Mouse (Mus musculus) heart, adult 2 months (tissue): Measurements from ENCODE around the gene Srsf10.
A peak's percentile ranks its signal among the peaks of the same experiment; 100 is the strongest.

Experiments
- CTCF ChIP-seq: fragments of 200-600 bp; IDR thresholded peaks from 2 replicates; pipeline ENCODE4 v1.8.1; 2022; ENCODE audit warnings: antibody characterized with exemption, mild to moderate bottlenecking, moderate library complexity
- POLR2A ChIP-seq: fragments of 200-500 bp; IDR thresholded peaks from 2 replicates; pipeline ENCODE4 v1.6.1; 2011; ENCODE audit warnings: mild to moderate bottlenecking, low read depth, low read length, control low read depth; ENCODE audit not compliant: insufficient read depth

GRCm38 (mm10) chr4:135828491-135828890 is 27.1 kb upstream of the Srsf10 start:
- no peak for TF ChIP-seq CTCF
- peak; percentile 34; the same call in 1 of the 2 replicates for TF ChIP-seq POLR2A
